Mouse (Mus musculus) kidney, postnatal 0 days (tissue): ENCODE measurements around the gene Mdh1. TPM values are rescaled to one million over a fixed set of nuclear protein-coding genes. Genes with fewer than 3 reads are reported as not detected.

Experiments
- ATAC-seq: fragments of 200-750 bp; cut with Nextera tagmentation; replicated peaks from 2 replicates; pipeline ENCODE4 v1.8.0; 2017; ENCODE audit warnings: low read depth, moderate number of reproducible peaks, moderate TSS enrichment, moderate library complexity; ENCODE audit not compliant: low FRiP score
- DNase-seq: peaks from one replicate; pipeline ENCODE4 v3.0.0-alpha.2; 2016; ENCODE audit warnings: low spot score
- H3K27ac ChIP-seq: fragments of 300-500 bp; sonication (generic); 2 replicates; pipeline ENCODE4 v1.5.1; 2014; ENCODE audit warnings: mild to moderate bottlenecking
- H3K27me3 ChIP-seq: fragments of 300-500 bp; sonication (generic); 2 replicates; pipeline ENCODE4 v1.6.1; 2014; ENCODE audit warnings: low read length, mixed read lengths; ENCODE audit not compliant: insufficient read depth
- H3K36me3 ChIP-seq: fragments of 300-500 bp; sonication (generic); 2 replicates; pipeline ENCODE4 v1.6.1; 2014; ENCODE audit warnings: low read length, mixed read lengths; ENCODE audit not compliant: insufficient read depth
- H3K4me1 ChIP-seq: fragments of 300-500 bp; sonication (generic); replicated peaks from 2 replicates; pipeline ENCODE4 v1.6.1; 2014; ENCODE audit warnings: antibody characterized with exemption, low read length, mixed read lengths; ENCODE audit not compliant: insufficient read depth
- H3K4me2 ChIP-seq: fragments of 300-500 bp; sonication (generic); 2 replicates; pipeline ENCODE4 v1.6.1; 2014; ENCODE audit warnings: mild to moderate bottlenecking, low read length, moderate library complexity, mixed read lengths
- H3K4me3 ChIP-seq: fragments of 300-500 bp; sonication (generic); replicated peaks from 2 replicates; pipeline ENCODE4 v1.5.1; 2014; ENCODE audit warnings: low read depth, low read length
- H3K9ac ChIP-seq: fragments of 300-500 bp; sonication (generic); 2 replicates; pipeline ENCODE4 v1.6.1; 2014; ENCODE audit warnings: low read depth, low read length
- H3K9me3 ChIP-seq: fragments of 300-500 bp; sonication (generic); replicated peaks from 2 replicates; pipeline ENCODE4 v1.6.1; 2016; ENCODE audit warnings: low read length, inconsistent platforms, mixed read lengths
- CTCF ChIP-seq: IDR thresholded peaks from 2 replicates; pipeline ENCODE4 v1.5.1; 2016; ENCODE audit warnings: antibody characterized with exemption, low read depth, mild to moderate bottlenecking, moderate library complexity
- WGBS: fragments of 180-500 bp; shearing (Covaris S2); extraction: QIAGEN DNeasy Blood & Tissue Kit; methylation state at CpG from one replicate; pipeline ENCODE4 v1.1.7; 2014; 5-methylcytosine and 5-hydroxymethylcytosine counted together
- polyA plus RNA-seq: library from polyadenylated mRNA; unstranded; fragments of >200 nt; fragmentation: Nextera tagmentation; extraction: Ambion mirVana; gene quantifications from 2 replicates; pipeline ENCODE4 v1.2.1, GENCODE M21; 2015

Gene Mdh1
- polyA plus RNA-seq: 1,098 and 1,121 TPM in 2 replicates

DNA sequence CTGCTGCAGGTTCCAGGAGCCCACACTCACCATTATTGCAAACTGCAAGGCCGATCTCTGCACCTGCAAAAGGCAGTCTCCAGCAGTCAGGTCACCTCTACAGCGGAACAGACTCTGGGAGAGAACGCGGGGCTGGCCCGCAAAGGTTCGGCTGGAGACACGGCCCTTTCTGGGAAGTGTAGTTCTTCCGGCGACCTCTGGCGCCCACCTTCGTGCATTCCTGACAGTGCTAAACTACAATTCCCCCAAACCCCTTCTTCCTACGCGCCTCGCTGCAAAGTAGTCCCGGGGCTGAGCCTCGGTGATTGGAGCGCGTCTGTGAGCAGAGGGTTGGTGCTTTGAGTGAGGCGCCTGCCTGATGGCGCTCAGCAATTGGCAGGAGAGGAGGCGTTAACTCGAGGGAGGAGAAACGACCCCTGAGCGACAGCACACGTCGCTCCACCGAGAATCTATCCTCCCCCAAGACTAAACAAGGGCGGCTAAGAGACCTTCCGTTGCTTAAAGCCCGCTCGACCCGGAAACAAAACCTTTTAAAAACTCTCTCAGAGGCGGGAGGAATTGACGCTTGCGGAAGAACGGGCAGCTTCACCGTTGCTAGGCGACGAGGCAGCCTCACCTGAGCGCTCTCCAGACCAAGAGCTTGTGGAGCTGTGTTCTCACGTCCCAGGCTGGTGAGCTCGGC is at the start of gene Mdh1, which contains the start of gene Wdpcp:
Gene Mdh1 (minus strand): TSS at position 668 of the 682 bp plus-strand sequence.
Gene Wdpcp (plus strand): TSS at position 536 of the 682 bp plus-strand sequence.
- Histone ChIP-seq H3K36me3 (no peaks in the 10 kb centered on the region), H3K27me3 (no peaks in the 10 kb centered on the region), H3K4me3 (peak within 1 kb of the TSS; percentile 87), H3K9ac (peak within 1 kb of the TSS; percentile 80), H3K4me2 (peak within 1 kb of the TSS; percentile 67), H3K4me1 (0 out of 2 replicates have a peak, but pooled peaks cover 7% of the 10 kb centered on the region), H3K27ac (peak within 1 kb of the TSS; percentile 90), H3K9me3 (no peaks in the 10 kb centered on the region)
- DNase-seq: peak; percentile 99
- TF ChIP-seq CTCF: peak; percentile 42; the same call in 1 of the 2 replicates
- WGBS: under 1% methylated on average over 42 of the region's 42 CpGs
- peak; percentile 99 for ATAC-seq

- Histone ChIP-seq H3K9ac (no peak overlapping the region), H3K27me3 (no peaks in the 10 kb centered on the region), H3K4me1 (no peaks in the 10 kb centered on the region), H3K4me2 (no peak overlapping the region), H3K4me3 (no peak overlapping the region), H3K9me3 (no peaks in the 10 kb centered on the region), H3K36me3 (no peaks in the 10 kb centered on the region), H3K27ac (no peak overlapping the region)
- DNase-seq: peak; percentile 16
- no peak for ATAC-seq
- peak; percentile 56 for TF ChIP-seq CTCF
Measured at GRCm38 (mm10) chr11:21615915-21616314, 43.7 kb upstream of the Mdh1 start.

- Histone ChIP-seq H3K4me3 (no peak overlapping the region), H3K9ac (no peak overlapping the region), H3K27me3 (no peaks in the 10 kb centered on the region), H3K36me3 (no peaks in the 10 kb centered on the region), H3K4me2 (no peak overlapping the region), H3K4me1 (no peaks in the 10 kb centered on the region), H3K27ac (no peak overlapping the region), H3K9me3 (no peaks in the 10 kb centered on the region)
- 33% methylated on average over 5 of the region's 5 CpGs for WGBS
- no peak for ATAC-seq
- no peak for TF ChIP-seq CTCF
- DNase-seq: no peak
Measured at GRCm38 (mm10) chr11:21602497-21602896, 30.3 kb upstream of the Mdh1 start.

- H3K4me1 ChIP-seq: no peaks in the 10 kb centered on the region
- DNase-seq (no peak), ATAC-seq (no peak)
- H3K4me2 ChIP-seq: no peak overlapping the region
- no peak overlapping the region for H3K27ac ChIP-seq
- no peaks in the 10 kb centered on the region for H3K36me3 ChIP-seq
- no peak overlapping the region for H3K4me3 ChIP-seq
- TF ChIP-seq CTCF: no peak
- no peak overlapping the region for H3K9ac ChIP-seq
- no peaks in the 10 kb centered on the region for H3K9me3 ChIP-seq
- no peaks in the 10 kb centered on the region for H3K27me3 ChIP-seq
- WGBS: 68% methylated on average over 1 of the region's 1 CpGs
Measured at GRCm38 (mm10) chr11:21583286-21583685, 11.1 kb upstream of the Mdh1 start.

DNA sequence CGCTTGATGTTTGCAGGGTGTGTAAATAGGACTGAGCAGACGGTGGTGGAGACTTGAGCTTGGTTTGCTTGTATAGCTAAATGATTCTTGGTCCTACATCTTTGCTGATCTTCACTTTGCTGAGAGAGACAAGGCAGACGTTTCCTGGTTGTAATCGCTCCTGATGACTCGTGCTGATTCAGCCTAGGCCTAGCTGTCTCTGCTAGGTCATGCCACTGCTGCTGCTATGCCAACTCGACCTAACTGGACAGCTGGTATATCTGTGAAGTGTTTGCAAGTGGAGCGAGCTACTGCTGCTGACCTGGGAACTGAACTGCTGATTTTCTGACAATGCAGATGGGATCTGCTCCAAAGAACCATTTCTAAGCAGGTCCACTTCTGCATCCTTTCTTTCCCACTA is 9.3 kb upstream of the Mdh1 start:
- TF ChIP-seq CTCF: no peak
- no peak overlapping the region for H3K9ac ChIP-seq
- ATAC-seq: no peak
- no peaks in the 10 kb centered on the region for H3K36me3 ChIP-seq
- no peak overlapping the region for H3K4me3 ChIP-seq
- no peak overlapping the region for H3K27ac ChIP-seq
- no peak overlapping the region for H3K4me2 ChIP-seq
- H3K27me3 ChIP-seq: no peaks in the 10 kb centered on the region
- 72% methylated on average over 7 of the region's 7 CpGs for WGBS
- no peaks in the 10 kb centered on the region for H3K4me1 ChIP-seq
- DNase-seq: no peak
- no peaks in the 10 kb centered on the region for H3K9me3 ChIP-seq

- H3K4me1 ChIP-seq: 0 out of 2 replicates have a peak, but pooled peaks cover 7% of the 10 kb centered on the region
- no peaks in the 10 kb centered on the region for H3K9me3 ChIP-seq
- 5% methylated on average over 10 of the region's 10 CpGs for WGBS
- H3K4me2 ChIP-seq: peak overlapping the region; percentile 65
- DNase-seq (peak; percentile 24), ATAC-seq (no peak)
- no peak for TF ChIP-seq CTCF
- H3K9ac ChIP-seq: peak overlapping the region; percentile 80; the same call in 1 of the 2 replicates
- H3K36me3 ChIP-seq: no peaks in the 10 kb centered on the region; the same call in 1 of the 2 replicates
- H3K4me3 ChIP-seq: peak overlapping the region; percentile 87
- H3K27ac ChIP-seq: peak overlapping the region; percentile 90
- no peaks in the 10 kb centered on the region for H3K27me3 ChIP-seq
Measured at GRCm38 (mm10) chr11:21570973-21571372, 1.2 kb downstream of the Mdh1 start.
